Mouse (Mus musculus) olfactory bulb, adult 2 months (tissue): ENCODE measurements at regions not wholly inside any gene's neighbourhood (a gene's known extent, or its start where the extent isn't known, plus 50 kb on each side); places are given as distances from the start of the nearest gene placed in this dataset.

Experiments
- CTCF ChIP-seq: fragments of 200-500 bp; IDR thresholded peaks from 2 replicates; pipeline ENCODE4 v1.5.1; 2012; ENCODE audit warnings: low read depth, mild to moderate bottlenecking, low read length, moderate library complexity; ENCODE audit not compliant: insufficient read depth
- POLR2A ChIP-seq: fragments of 200-500 bp; IDR thresholded peaks from 2 replicates; pipeline ENCODE4 v1.6.1; 2012; ENCODE audit warnings: mild to moderate bottlenecking, low read depth, low read length, moderate library complexity; ENCODE audit not compliant: insufficient read depth

- TF ChIP-seq CTCF (no peak), POLR2A (no peak)
Observed at GRCm38 (mm10) chr13:44073122-44073521, 288.5 kb downstream of the Cd83 start.
